Mouse (Mus musculus): ENCODE measurements around the gene Auts2.

- TF ChIP-seq POLR2AphosphoS2 (IDR thresholded peaks at IDR 0.05; ENCODE audit: low read depth, low read length) (no peak), EP300 (IDR thresholded peaks at IDR 0.05; ENCODE audit: low read length) (no peak), CTCF (conservative IDR thresholded peaks at IDR 0.05 in 1 of 2, IDR thresholded peaks at IDR 0.05 in 1 of 2; ENCODE audit: low read depth in 2 of 2, low read length in 2 of 2) (no peak), ZNF384 (IDR thresholded peaks at IDR 0.05; ENCODE audit: low read depth, low read length) (no peak), MAFK (IDR thresholded peaks at IDR 0.05; ENCODE audit: insufficient replicate concordance, low read length) (no peak), ELF1 (IDR thresholded peaks at IDR 0.05; ENCODE audit: low read depth, low read length) (no peak), SIN3A (IDR thresholded peaks at IDR 0.05; ENCODE audit: low read length) (no peak), JUN (IDR thresholded peaks at IDR 0.05; ENCODE audit: insufficient read depth, low read depth, low read length) (no peak), MYC (IDR thresholded peaks at IDR 0.05; ENCODE audit: low read depth, low read length) (no peak), POLR2A (IDR thresholded peaks at IDR 0.05; ENCODE audit: low read depth, low read length) (no peak), E2F4 (IDR thresholded peaks at IDR 0.05; ENCODE audit: insufficient replicate concordance, low read depth, low read length) (no peak), TCF12 (IDR thresholded peaks at IDR 0.05; ENCODE audit: low read depth, low read length) (no peak)
These were observed 936.4 kb downstream of the Auts2 start for GRCm38 (mm10) chr5:131606786-131607185.

Measured in CH12.LX (cell line).